Mouse (Mus musculus) myocyte (in vitro differentiated cells): ENCODE measurements around the gene Gm20388.

Experiments
- E2F4 ChIP-seq: IDR thresholded peaks from one replicate; pipeline ENCODE4 v1.6.1; 2011; ENCODE audit warnings: mild to moderate bottlenecking, control low read depth, moderate library complexity; ENCODE audit not compliant: insufficient read depth
- MYOD1 ChIP-seq, 3 experiments: IDR thresholded peaks; one replicate each; pipeline ENCODE4 v1.6.1; 2011; ENCODE audit warnings: control low read depth in 2 of 3, low read depth in 2 of 3, mild to moderate bottlenecking in 2 of 3, moderate library complexity in 1 of 3; ENCODE audit not compliant: insufficient read length in 2 of 3, control insufficient read depth in 1 of 3
- MYOG ChIP-seq, 3 experiments: IDR thresholded peaks; one replicate each; pipeline ENCODE4 v1.6.1; 2011; ENCODE audit warnings: control low read depth in 2 of 3, low read depth in 2 of 3, mild to moderate bottlenecking in 2 of 3; ENCODE audit not compliant: insufficient read length in 2 of 3, control insufficient read depth in 1 of 3, insufficient read depth in 1 of 3
- POLR2A ChIP-seq: IDR thresholded peaks from one replicate; pipeline ENCODE4 v1.6.1; 2011; ENCODE audit warnings: low read depth, mild to moderate bottlenecking, control low read depth, moderate library complexity; ENCODE audit not compliant: insufficient read length
- POLR2AphosphoS2 ChIP-seq: IDR thresholded peaks from one replicate; pipeline ENCODE4 v1.6.1; 2011; ENCODE audit warnings: low read depth, control low read depth; ENCODE audit not compliant: insufficient read length
- USF1 ChIP-seq: IDR thresholded peaks from one replicate; pipeline ENCODE4 v1.6.1; 2011; ENCODE audit warnings: low read depth, mild to moderate bottlenecking, control low read depth, moderate library complexity

GRCm38 (mm10) chr8:120231870-120232269 is 321.2 kb downstream of the Gm20388 start:
- TF ChIP-seq POLR2A (no peak), MYOG (IDR thresholded peaks at IDR 0.05; ENCODE audit: control insufficient read depth in 1 of 3, insufficient read depth in 1 of 3, insufficient read length in 2 of 3, low read depth in 2 of 3) (no peak), USF1 (no peak), E2F4 (no peak), MYOD1 (IDR thresholded peaks at IDR 0.05; ENCODE audit: control insufficient read depth in 1 of 3, insufficient read length in 2 of 3, low read depth in 2 of 3) (no peak), POLR2AphosphoS2 (no peak)
